Mouse (Mus musculus): ENCODE measurements around the gene Myo1a.
"Not testable (repeated sequence)": the region's sequence is repeated elsewhere in the genome, so short reads cannot be mapped to it uniquely, and the experiment has no call there.

Gene Myo1a

DNA sequence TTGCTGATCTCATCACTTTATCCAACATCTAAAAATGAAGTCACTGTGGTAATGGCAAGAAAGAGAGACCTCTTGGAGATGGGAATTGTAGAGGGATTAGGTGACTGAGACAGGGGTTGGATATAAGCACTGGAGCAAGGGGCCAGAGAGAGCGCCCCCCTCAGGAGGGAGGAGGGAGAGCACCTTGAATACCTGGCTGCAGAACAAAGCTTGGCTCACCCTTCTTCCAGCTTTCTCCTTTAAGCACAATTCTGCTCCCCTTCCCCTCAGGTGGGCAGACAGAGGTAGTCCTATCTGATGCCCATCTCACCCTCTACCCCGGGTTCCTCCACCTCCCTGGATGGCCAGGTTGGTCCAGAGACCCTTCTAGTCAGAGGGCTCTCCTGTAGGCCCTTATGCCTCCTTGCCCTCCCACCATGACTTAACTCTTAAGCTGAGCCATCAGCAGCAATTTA lies at the start of gene Myo1a:
Gene Myo1a, plus strand, starts transcription at position 405 of the 455 bp plus-strand sequence.
- in situ Hi-C loops (cut with MseI, MboI): no loop called here

DNA sequence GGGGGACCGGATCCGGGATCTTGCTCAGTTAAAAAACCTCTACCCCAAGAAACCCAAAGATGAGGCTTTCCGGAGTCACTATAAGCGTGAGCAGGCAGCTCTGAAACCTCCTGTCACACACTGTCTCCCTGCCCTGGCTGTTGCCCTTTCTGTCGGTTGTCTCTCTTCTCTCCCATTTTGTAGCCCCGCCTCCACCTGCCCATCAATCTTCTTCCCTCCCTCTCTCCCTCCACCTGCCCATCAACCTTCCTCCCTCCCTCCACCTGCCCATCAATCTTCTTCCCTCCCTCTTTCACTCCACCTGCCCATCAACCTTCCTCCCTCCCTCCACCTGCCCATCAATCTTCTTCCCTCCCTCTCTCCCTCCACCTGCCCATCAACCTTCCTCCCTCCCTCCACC lies 47.4 kb upstream of the Myo1a start:
- in situ Hi-C loops (cut with MseI, MboI): not testable (repeated sequence)

DNA sequence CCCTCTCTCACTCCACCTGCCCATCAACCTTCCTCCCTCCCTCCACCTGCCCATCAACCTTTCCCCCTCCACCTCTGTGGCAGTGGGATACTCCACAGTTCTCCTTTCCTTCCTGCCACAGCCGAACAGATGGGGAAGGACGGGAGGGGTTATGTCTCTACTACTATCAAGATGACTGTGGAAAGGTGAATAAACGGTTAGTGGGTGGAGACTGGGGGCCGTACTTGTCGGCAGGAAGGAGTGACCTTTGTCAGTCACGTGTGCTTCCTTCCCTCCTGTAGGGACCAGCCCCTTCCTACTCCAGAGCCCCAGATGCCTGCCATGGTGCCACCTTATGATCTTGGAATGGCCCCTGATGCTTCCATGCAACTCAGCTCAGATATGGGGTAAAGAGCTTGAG lies 46.9 kb upstream of the Myo1a start:
- in situ Hi-C loops (cut with MseI, MboI): no loop called here

DNA sequence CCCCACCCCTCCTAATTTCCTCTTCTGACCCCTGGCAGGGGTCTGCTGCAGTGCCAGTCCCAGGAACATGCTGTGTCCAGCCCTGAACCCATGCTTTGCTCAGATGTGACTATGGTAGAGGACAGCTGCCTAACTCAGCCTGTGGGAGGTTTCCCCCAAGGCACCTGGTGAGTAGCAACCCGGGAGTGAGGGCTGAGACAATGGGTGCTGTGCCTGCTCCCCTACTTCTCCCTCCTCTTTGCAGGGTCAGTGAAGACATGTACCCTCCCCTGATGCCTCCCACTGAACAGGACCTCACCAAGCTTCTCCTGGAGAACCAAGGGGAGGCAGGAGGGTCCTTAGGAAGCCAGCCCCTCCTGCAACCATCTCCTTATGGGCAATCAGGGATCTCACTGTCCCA lies 45.4 kb upstream of the Myo1a start:
- in situ Hi-C loops (cut with MseI, MboI): no loop called here

DNA sequence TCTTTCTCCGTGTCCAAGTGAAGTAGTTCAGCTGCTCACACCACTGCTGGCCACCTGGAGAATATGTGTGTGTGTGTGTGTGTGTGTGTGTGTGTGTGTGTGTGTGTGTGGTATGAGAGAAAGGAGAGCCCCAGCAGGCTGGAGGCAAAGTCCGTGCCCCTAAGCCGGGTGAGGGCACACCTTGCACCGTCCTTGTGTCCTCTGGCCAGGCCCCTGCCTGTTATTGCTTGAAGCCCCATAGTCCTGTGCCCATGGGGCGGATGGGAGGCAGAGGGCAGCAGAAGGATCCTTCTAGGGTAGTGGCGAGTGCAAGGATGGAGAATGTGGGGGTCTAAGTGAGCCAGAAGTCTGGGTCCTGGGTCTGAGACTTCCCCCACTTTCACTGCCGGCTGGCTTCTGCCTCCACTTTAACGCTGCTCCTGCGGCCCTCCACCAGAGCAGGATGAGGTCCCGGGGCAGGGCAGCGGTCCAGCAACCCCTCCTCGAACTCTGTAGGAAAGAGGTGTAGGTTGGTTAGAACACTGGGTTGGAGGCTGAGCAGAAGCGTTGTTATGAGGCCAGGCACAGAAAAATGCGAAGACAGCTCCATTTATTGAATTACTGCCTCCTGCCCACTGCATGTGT lies 43.6 kb upstream of the Myo1a start:
- in situ Hi-C loops (cut with MseI, MboI): no loop called here

DNA sequence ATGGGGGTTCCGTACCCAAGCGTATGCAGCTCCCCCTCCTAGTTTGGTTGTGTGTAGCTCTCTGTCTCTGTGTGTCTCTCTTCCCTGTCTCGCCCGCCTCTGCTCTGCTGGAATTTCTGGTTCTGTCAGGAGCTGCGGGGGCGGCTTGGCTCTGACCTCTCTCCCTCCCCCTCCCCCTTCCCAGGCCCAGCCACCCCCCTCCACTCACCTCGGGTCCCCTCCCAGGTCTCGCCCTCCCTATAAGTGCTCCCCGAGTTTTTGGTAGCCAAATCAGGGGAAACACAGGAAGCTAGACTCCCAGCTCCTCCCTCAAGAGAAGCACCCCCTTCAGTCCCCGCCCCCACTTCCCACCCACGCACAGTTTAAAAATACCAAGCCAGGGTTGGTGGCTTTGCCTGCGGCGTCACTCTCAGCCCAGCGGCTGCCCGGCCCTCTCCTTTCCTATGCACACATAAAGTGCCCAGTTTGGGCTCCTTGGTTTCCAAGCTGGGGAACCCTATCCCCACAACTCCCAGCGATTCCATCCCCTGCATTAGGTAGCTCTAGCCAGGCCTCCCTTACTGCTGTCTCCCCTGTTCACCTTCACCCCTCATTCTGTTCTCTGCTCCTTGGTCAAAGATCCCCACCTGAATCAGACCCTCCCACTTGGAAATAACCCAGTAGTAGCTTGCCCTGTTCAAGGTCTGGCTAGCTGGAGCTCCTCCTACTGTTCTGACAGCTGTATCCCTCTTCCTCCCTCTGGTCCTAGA lies 42.9 kb upstream of the Myo1a start:
- in situ Hi-C loops (cut with MseI, MboI): no loop called here

DNA sequence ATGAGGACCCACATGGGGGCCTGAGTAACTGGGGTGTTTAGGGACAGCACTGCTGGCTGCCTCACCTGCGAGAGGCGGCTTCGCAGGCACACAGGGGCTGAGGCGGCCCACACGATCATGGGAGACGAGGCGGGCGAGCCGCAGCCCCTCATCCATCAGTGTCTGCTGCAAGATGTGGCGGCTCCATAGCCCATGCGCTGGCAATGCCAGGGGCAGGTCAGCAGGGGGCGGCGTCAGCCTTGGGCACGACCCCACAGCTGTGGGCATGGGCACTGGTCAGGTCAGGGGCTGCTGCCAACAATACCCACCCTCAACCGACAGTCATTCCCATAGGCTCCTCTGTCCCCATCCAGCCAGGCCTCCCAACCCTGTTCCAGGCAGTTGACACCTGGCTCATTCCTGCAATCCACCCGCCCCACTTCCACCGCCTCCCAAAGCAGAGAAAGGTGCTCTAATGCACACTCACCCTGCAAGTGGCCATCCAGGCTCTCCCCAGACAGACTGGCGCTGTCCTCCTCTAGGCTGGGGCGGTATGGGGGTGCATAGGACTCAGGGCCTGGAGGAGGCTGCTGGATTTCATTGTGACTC lies 42.2 kb upstream of the Myo1a start:
- in situ Hi-C loops (cut with MseI, MboI): no loop called here

DNA sequence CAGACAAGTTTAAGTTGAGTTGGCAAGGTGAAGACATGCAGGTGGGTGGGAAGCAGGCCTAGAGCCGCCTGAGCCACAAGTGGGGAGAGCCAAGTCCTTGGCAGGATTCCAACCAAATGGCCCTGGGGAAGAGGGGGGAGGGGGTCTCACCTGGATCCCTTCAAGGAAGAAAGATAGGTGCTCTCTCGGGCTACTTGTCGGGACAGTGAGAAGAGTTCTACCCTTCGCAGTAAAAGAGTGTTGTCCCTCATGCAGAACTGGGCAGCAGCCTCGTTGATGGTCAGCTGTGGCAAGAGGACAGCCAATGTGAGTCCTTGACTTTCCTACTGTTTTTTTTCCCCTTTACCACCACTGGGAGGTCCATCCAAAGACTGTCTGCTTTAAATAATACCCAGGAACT lies 41.4 kb upstream of the Myo1a start:
- in situ Hi-C loops (cut with MseI, MboI): no loop called here

DNA sequence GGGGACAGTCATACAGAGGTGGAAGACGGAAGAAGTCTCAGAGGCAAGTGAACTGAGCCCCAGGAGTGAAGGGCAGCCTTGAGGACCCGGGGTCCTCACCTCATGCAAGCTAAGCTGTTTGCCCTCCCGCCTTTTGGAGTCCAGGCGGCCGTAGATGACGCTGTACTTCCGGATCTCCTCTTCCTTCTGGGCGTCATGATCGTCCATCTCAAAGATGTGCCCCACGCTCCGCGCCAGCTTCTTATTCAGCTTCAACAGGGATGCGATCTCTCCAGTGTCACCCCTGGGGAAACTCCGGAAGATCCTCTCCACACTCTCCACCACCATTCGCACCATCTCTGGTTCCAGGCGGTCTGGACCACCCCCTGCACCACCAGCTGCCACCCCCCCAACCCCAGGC lies 40.8 kb upstream of the Myo1a start:
- in situ Hi-C loops (cut with MseI, MboI): no loop called here

DNA sequence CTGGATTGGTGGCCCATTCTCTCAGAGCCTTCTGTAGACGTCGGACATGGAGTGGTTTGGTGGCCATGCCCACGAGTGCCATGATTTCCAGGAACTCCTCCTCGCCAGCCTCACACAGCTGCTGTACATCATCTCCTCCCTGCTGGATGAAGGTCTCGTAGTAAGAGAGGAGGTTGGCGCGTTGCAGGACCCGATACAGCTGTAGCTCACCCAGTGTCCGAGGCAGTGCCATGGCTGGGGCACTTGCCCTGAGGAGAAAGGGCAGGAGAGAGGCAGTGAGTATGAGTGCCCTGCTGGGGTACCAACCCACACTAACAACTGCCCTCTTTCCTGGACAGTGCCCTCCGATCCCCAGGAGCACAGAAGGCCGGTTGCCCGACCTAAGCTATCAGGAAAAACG lies 40.1 kb upstream of the Myo1a start:
- in situ Hi-C loops (cut with MseI, MboI): no loop called here

DNA sequence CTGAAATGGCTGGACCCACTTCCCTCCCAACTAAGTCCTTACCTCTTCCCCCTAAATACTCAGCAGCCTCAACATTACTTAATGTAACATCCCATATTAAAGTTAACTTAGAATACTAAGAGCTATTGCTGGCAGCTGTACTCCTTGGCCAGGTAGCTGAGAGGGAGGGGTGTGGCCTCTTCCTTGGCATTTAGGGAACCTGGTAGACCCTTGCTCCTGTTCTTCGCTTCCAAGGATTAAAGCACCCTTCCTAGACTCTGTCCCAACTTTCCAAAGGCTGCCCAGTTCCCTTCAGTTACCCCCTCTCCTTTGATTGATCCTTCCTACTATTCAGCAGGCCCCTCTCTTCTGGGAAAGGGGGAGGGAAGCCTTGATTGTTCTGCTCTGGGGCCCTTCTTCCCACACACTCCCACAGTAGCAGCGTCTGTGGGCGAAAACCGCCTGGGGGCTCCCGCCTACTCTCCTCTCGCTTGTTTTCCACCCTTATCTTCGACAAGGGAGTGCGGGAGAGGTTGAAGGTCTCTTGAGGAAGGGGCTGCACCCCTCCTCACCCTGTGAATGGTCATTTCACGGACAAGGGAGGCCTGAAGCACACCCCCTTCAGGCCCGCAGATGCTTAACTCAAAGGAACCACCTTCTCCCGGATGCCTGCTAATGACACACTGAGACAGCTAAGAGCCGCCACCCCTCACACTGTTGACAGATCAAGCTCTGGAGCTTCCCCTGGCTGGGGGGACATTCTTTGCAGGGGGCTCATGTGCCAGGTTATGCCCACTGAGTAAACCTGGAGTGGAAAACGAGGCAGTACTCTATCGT lies 39.4 kb upstream of the Myo1a start:
- in situ Hi-C loops (cut with MseI, MboI): no loop called here

DNA sequence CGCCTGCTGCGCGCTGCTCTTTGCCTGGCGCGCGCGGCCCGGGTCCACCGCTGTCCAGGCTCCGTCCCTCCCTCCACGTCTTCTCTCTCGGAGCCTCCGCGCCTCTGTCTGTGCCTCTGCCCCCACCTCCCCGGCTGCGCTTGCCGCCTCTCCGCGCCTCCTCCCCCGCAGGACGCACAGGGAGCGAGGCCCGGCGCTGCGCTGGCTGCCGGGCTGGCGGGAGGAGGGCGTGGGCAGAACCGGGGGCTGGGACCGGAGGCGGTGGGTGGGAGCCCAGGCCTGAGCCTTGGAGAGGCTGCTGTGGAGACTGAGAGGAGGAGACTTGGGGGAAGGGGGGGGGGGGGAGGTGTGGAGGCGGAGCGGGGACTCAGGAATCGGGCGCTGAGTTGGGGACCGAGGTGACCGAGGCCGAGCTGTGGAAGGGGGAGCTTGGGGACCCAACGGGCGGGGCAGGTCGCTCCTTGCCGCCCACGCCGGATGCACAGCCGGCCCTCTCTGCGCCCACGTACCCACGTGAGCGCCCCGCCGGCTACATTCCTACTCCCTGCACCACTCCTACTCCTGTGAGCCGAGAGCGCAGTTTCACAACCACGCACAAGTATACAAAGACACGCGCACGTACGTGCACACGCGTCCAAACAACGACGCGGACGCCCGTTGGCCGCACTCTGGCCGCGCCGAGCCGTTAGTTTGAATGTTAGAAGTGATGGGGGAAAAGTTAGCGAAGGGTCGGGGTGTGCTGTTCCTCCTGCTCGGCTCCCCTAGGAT lies 38.3 kb upstream of the Myo1a start, which contains the start of gene Nemp1:
Gene Nemp1, plus strand, starts transcription at position 401 of the 768 bp plus-strand sequence.
- in situ Hi-C loops (cut with MseI, MboI): no loop called here

DNA sequence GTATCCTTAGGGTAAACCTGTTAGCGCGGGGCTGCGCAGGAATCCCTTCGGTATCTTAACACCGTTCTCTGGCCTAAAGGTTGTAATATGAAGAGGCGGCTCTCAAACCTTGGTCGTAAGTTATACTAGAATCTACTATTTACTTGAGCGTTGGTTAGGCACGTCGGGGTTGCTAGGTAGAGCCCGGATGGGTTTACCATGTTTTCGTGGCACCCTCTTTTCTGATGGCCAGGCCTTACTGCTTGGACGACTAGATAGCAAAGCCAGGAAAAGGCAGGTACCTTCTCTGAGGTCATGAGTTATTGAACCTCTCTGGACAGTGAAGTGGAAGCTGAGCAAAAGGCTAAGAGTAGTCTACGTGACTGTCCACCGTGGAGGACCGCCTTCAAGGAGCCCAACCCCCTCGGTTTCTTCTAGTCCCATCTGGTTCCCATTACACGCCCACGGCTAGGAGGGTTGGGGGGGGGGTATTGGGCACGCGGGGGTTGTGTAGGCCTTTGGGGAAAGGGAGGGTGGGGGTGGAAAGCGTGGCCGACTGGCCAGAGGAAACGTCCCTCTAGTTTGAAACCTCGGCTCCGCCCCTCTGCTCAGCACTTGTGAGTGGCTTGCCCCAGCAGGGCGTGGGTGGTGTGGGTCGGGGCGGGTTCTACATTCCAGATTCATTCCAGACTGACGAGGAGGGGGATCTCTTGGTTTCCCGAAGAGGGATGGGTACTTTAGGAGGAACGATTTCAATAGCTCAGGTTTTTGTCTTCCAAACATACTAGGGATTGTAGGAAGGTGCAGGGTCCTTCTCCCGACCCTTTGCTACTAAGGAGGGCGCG lies 37.5 kb upstream of the Myo1a start:
- in situ Hi-C loops (cut with MseI, MboI): no loop called here

DNA sequence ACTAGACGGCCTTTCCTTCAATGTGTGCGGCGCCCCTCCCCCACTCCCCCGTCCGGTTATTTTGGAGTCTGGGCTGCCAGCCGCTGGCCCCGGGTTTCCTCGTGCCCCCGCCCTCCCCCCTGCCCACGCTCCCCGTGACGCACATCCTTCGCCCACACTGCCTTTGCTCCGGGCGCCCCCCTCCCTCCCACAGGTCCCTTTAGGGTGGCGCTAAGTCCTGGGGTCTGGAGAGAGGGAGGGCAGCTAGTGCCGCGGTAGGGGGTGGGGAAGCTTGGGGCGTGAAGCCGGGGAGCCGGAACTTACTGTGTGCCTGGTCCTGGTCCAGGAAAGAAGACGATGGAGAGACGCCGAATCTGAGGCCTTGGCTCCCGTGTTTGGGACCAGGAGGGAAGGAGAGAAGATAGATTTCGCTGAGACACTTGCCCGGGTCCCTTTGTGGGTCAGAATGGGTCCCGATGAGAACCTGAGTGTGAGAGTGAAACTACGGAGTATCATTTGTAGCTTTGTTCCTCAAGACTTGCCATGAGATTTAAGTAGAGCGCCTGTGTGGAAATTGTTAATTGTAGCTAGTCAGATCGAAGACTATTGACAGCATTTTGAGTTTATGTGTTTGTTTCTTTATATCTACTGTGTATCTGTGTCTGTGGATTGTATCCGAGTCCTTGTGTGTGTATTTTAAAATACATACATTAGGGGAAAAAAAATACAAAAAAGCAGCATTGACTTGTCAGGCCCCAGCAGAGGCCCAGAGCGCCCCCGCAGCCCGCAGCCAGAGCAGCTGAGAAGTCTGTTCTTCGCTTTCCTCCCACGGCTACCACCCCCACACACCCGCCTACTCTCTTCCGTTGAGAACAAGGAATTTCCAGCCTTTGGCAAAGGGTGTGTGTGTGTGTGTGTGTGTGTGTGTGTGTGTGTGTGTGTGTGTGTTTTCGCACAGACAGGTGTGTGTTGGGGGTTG lies 36.6 kb upstream of the Myo1a start, which contains the start of gene Nab2:
Gene Nab2, minus strand, starts transcription at position 476 of the 958 bp plus-strand sequence.
- in situ Hi-C loops (cut with MseI, MboI): no loop called here

DNA sequence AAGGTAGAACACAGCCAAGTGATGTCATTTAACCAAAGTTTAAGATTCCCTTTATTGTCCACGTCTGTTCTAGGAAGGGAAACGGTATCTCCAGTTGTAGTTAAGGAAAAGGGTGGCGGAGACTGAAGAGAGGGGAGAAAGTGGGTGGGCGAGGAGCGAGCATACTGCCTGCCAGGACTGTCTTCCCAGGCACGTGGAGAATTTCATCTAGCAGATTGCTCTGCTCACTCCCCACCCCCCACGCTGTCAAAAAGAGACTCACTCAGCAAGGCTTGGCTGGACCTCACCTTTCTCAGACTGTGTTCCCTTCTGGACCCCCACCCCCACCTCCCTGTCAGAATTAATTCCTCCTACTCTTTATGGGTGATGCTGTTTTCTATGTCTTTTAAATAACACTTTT lies 35.8 kb upstream of the Myo1a start:
- in situ Hi-C loops (cut with MseI, MboI): no loop called here

DNA sequence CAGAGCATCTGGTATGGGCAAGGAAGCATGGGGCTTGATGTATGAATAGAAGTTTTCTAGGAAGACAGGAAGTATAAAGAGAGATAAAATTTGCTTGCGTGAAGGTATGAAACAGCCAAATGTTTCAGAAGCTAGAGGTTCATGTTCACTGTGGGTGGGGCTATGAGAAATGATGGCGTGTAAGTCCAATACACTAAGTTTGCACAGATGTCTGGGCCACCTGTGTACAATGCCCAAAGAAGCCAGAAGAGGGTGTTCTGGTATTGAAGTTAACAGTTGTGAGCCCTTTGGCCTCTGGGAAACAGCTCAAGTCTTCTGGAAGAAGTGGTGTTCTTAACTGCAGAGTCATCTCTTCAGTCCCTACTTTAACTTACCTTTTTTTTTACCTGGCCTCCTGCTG lies 34.8 kb upstream of the Myo1a start:
- in situ Hi-C loops (cut with MseI, MboI): no loop called here

DNA sequence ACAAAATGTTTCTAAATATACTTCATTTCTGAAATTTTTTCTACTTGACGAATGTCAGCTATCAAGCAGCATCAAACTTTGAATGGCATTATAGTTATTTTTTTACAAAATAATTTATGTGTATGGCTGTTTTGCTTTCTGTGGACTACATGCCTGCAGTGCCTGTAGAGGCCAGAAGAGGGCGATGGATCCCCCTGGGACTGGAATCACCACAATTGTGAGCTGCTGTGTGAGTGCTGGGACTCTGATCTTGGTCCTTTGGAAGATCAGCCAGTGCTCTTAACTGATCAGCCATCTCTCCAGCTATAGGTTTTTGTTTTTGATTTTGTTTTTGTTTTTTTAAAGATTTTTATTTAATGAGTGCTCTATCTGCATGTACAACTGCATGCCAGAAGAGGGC lies 33.7 kb upstream of the Myo1a start:
- in situ Hi-C loops (cut with MseI, MboI): no loop called here

DNA sequence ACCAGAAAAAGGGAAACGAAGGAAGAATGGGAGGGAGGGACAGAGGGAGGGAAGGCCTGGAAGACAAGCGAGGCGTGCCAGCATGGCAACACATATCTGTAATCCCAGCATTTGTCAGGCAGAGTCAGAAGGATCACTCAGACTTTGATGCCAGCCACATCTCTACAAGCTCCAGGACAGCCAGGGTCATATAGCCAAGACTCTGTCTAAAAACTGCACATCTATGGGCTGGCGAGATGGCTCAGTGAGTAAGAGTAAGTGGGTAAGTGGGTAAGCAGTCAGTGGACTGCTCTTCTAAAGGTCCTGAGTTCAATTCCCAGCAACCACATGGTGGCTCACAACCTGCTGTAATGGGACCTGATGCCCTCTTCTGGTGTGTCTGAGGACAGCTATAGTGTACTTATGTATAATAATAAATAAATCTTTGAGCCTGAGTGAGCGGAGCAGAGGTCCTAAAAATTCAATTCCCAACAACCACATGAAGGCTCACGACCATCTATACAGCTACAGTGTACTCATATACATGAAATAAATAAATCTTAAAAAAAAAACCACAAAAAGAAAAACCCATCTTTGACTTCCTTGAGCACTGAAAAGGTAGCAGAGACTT lies 30.8 kb upstream of the Myo1a start:
- in situ Hi-C loops (cut with MseI, MboI): no loop called here
